Mouse (Mus musculus) cerebellum, adult 9-11 months (tissue): Measurements from ENCODE around the gene Rtca.

Experiments used
- DNase-seq: peaks from one replicate; pipeline ENCODE4 v3.0.0; 2022

Gene Rtca

DNA sequence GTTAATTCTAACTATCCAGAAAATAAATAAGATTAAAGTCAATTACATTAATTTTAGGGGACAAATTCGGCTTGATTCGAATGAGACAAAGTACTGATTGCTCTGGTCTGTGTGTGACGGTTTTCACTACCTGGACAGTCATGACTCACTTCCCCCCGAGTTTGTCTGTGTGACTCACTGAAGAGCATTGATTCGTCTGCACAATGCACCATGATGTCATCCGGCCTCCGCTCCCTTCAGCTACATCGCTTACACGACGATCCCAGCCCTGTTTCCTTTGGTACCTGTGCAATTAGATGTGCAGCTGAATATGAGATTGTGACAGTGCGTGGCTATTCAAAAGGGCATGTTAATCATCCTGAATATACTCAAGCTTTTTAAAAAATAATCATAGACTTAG, 33.4 kb downstream of the Rtca start:
- DNase-seq, result no peak

GRCm38 (mm10) chr3:116465709-116466108, 42.3 kb downstream of the Rtca start:
- DNase-seq, result no peak

DNA sequence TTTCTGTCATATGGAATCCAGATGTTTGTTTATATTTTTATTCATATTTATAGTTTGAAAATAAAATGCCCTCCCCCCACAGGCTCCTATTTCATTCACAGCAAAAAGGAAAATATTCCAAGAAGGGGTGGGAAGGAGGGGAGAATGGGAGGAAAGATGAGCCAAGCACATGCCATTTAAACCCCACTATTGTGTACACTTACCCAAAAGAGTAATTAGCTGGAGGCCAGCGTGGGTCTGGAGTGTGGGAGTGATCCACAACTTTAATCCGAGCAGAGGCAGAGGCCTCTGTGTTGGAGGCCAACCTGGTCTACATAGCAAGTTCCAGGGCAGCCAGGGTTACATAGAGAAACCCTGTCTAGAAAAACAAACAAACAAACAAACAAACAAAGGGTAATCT, 43.7 kb downstream of the Rtca start:
- no peak for DNase-seq

GRCm38 (mm10) chr3:116461053-116461452, 47.0 kb downstream of the Rtca start:
- DNase-seq, result no peak

GRCm38 (mm10) chr3:116454529-116454928, 53.5 kb downstream of the Rtca start:
- no peak for DNase-seq

DNA sequence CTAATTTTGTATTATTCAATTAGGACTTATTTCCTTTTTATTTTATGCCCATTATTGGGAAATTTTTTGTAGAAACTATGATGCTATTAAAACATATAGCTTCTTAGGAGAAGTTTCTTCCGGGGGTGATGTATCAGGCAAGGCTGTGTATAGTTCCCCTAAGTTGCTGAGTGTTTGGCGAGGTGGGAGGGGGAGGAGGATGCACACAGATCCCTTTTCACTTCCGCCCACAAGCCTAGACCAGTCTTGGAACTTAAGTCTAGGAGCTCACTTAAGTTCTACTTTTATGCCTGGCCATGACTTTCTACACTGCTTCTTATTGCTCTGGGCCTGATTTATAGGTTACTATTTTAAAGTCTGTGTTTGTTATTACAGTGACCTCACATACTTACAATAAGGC, 57.3 kb downstream of the Rtca start:
- DNase-seq, result no peak

DNA sequence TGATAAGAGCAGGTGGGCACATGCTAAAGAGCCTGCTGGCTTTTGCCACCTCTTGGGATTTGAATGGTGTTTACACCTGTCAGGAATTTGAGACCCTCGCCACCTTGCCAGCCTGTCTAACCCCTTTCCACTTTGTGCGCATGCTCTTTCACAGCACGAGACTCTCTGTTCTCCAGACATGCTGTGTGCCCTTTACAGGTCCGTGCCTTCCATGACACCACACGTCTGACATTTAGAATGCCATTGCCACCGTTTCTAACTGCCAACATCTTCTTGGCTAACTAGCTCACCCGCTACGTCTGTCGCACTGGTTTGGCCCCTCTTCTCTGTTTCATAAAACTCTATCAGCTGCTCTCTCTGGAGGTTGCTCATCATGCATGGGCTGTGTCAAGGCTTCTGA, 63.7 kb downstream of the Rtca start:
- DNase-seq, result no peak

GRCm38 (mm10) chr3:116442788-116443187, 65.2 kb downstream of the Rtca start:
- no peak for DNase-seq

- DNase-seq, result no peak
These were observed 66.3 kb downstream of the Rtca start for GRCm38 (mm10) chr3:116441518-116442205.

DNA sequence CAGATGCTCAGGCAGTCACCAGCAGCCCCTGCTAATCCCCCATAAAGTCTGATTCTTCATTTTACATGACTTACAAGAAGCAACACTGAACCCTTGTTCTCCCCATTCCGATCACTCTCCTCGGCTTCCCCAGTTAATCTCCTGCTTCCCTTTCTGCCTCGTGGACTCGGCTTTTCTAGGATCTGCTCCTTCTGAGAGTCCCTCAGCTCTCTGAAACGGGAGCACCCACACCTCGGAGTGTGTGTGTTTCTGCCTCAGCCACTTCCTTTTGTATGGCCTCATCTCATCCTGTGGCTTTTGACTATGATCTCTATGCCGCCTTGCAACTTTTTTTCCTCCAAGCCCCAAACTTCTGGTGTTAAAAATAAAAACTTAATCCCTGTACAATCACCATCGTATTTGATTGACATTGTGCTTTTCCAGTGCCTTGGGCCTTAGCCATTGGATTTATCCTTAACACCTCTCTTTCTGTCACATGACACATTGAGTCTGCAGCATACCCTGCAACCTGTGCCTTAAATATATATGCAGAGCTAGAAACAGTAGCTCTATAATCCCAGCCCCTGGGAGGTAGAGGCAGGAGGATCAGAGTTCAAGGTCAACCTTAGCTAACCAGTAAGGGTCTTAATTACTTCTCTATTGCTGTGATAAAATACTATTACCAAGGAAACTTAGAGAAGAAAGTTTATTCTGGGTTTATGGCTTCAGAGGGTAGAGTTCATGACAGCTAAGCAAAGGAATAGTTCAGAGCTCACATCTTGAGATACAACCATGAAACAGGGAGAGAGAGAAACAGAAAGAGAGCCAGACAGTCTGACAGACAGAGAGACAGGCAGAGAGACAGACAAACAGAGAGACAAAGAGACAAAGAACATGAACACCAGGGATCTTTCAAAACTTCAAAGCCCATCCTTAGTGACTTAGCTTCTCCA, 67.7 kb downstream of the Rtca start:
- no peak for DNase-seq
